Mouse (Mus musculus) hindbrain, embryonic 16.5 days (tissue): ENCODE results near the gene Stk26. TPM values are rescaled to one million over a fixed set of nuclear protein-coding genes. Genes with fewer than 3 reads are reported as not detected.

Source experiments
- ATAC-seq: fragments of 200-750 bp; cut with Nextera tagmentation; 2 replicates; pipeline ENCODE4 v1.8.0; 2017; ENCODE audit warnings: moderate TSS enrichment, moderate library complexity
- H3K27ac ChIP-seq: fragments of 300-500 bp; sonication (generic); 2 replicates; pipeline ENCODE4 v1.5.1; 2014; ENCODE audit warnings: low read depth, mild to moderate bottlenecking, control low read depth, low read length, moderate library complexity
- H3K27me3 ChIP-seq: fragments of 300-500 bp; sonication (generic); replicated peaks from 2 replicates; pipeline ENCODE4 v1.6.1; 2014; ENCODE audit warnings: low read length; ENCODE audit not compliant: control insufficient read depth, insufficient read depth
- H3K36me3 ChIP-seq: fragments of 300-500 bp; sonication (generic); 2 replicates; pipeline ENCODE4 v1.6.1; 2014; ENCODE audit warnings: mild to moderate bottlenecking, low read length, moderate library complexity, mixed read lengths; ENCODE audit not compliant: control insufficient read depth, insufficient read depth
- H3K4me1 ChIP-seq: fragments of 300-500 bp; sonication (generic); 2 replicates; pipeline ENCODE4 v1.6.1; 2014; ENCODE audit warnings: low read depth, low read length; ENCODE audit not compliant: control insufficient read depth, insufficient read depth
- H3K4me2 ChIP-seq: fragments of 300-500 bp; sonication (generic); 2 replicates; pipeline ENCODE4 v1.6.1; 2014; ENCODE audit warnings: mild to moderate bottlenecking, low read length, control low read depth, moderate library complexity
- H3K4me3 ChIP-seq: fragments of 300-500 bp; sonication (generic); 2 replicates; pipeline ENCODE4 v1.5.1; 2014; ENCODE audit warnings: mild to moderate bottlenecking, low read length, control low read depth, moderate library complexity
- H3K9ac ChIP-seq: fragments of 300-500 bp; sonication (generic); 2 replicates; pipeline ENCODE4 v1.6.1; 2014; ENCODE audit warnings: low read depth, mild to moderate bottlenecking, control low read depth, low read length, moderate library complexity
- H3K9me3 ChIP-seq: fragments of 300-500 bp; sonication (generic); 2 replicates; pipeline ENCODE4 v1.6.1; 2014; ENCODE audit warnings: mild to moderate bottlenecking, low read length, moderate library complexity; ENCODE audit not compliant: control insufficient read depth
- WGBS: fragments of 180-500 bp; shearing (Covaris S2); extraction: QIAGEN DNeasy Blood & Tissue Kit; methylation state at CpG from one replicate; pipeline ENCODE4 v1.1.7; 2014; 5-methylcytosine and 5-hydroxymethylcytosine counted together
- polyA plus RNA-seq: library from polyadenylated mRNA; unstranded; fragments of >200 nt; fragmentation: Nextera tagmentation; extraction: Ambion mirVana; gene quantifications from 2 replicates; pipeline ENCODE4 v1.2.1, GENCODE M21; 2015

Gene Stk26
- polyA plus RNA-seq, 1 experiment from 2014 or later: 0.50 TPM

DNA sequence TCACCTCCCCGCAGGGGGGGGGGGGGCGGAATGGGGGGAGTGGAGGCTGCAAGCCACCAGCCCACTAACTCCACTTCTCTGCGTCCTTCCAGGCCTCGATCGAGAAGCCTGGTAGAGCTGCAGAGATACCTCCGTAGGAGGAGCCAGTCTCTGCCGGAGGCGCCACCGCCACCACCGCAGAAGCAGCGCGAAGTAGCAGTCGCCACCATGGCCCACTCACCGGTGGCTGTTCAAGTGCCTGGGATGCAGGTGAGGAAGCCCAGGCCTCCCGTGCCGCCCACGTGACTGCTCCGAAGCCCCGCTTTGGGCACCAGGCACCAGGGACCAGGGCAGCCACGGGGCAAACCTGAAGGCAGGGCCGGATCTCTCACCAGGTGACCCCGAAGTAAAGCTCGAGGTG lies 740 bp downstream of the Stk26 start:
- H3K4me1 ChIP-seq: peaks cover 3% of the 10 kb centered on the region; the same call in 1 of the 2 replicates
- 18% methylated on average over 18 of the region's 23 CpGs for WGBS
- peak; percentile 79 for ATAC-seq
- H3K27me3 ChIP-seq: no peaks in the 10 kb centered on the region
- H3K4me2 ChIP-seq: peak overlapping the region; percentile 91
- peak overlapping the region; percentile 53 for H3K9ac ChIP-seq
- peak overlapping the region; percentile 51 for H3K4me3 ChIP-seq
- no peak overlapping the region for H3K27ac ChIP-seq
- no peaks in the 10 kb centered on the region for H3K9me3 ChIP-seq
- H3K36me3 ChIP-seq: no peaks in the 10 kb centered on the region

DNA sequence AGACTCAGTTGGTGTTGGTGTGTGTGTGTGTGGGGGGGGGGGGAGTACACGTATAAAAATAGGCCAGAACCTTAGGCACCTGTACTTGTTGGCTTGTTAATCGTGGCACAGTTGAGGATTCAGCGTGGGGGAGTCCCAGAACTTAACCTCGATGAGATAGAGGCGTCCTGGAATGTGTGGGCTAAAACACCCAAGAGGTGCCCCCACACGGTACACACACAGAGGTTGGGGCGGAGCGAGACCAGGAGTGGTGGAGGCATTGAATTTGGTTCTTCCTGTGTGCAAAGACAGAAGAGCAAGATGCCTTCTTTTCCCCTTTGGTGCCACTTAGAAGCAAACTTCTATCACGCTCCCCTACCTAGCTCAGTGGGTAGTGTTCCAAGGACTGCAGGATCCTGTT lies 1.2 kb downstream of the Stk26 start:
- no peak for ATAC-seq
- Histone ChIP-seq H3K27ac (no peak overlapping the region), H3K4me1 (peaks cover 3% of the 10 kb centered on the region; the same call in 1 of the 2 replicates), H3K9ac (no peak overlapping the region), H3K9me3 (no peaks in the 10 kb centered on the region), H3K27me3 (no peaks in the 10 kb centered on the region), H3K4me3 (peak overlapping the region; percentile 51), H3K36me3 (no peaks in the 10 kb centered on the region), H3K4me2 (peak overlapping the region; percentile 91)
- 58% methylated on average over 8 of the region's 9 CpGs for WGBS

DNA sequence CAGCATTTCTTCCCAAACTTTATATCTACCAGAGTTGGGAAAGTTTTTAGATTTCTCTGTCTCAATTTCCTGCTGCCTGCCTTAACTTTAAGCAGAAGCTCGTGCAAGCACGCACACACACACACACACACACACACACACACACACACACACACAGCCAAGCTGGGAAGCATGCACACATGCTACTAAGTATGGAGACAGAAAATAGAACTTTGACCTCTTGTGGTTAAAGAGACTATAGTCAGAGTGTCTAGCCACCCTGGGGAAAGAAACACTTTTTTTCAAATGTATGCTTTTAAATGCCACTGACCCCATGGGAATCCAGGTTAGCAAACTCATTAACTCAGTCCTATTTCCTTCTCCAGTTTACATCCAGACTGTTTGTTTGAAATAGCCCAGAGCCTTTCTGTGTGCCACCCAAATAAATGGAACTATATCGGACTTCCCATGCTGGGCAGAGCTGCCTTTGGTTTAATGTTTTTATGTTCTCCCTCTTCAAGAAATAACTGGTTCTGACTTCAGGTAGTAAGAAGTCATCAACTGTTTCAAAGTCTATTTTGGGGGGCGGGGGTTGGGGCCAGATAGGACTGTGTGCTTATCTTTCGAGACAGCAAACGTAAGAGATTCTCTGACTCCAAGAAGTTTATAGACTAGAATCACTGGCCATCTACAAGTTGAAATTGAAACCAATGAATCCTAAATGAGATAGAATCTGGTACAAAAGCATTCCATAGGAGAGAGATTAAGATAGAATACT lies 9.8 kb downstream of the Stk26 start:
- Histone ChIP-seq H3K27ac (no peak overlapping the region), H3K9ac (no peak overlapping the region), H3K4me1 (no peaks in the 10 kb centered on the region), H3K9me3 (no peaks in the 10 kb centered on the region), H3K4me2 (no peak overlapping the region), H3K4me3 (no peak overlapping the region), H3K27me3 (no peaks in the 10 kb centered on the region; the same call in 1 of the 2 replicates), H3K36me3 (no peaks in the 10 kb centered on the region)
- 83% methylated on average over 6 of the region's 6 CpGs for WGBS
- ATAC-seq: no peak

DNA sequence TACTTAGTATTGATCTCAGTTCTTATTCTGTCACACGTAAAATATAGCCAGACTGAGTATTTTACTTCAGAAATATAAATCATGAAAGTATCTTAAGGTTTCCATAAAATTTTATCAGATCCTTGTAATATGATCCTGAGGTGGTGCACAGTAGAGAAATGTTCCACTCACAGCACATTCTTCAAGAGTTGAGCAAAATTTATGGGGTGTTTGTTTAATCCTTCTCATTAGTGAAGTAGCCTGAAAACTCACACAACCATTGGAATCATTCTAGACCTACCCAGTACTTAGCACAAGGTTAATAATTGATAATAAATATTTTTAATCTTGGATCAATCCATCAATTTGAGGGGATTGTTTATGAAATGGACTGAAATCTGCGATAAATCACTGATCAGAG lies 22.9 kb downstream of the Stk26 start:
- no peak for ATAC-seq
- Histone ChIP-seq H3K36me3 (no peaks in the 10 kb centered on the region), H3K4me2 (no peak overlapping the region), H3K9me3 (no peaks in the 10 kb centered on the region), H3K9ac (no peak overlapping the region), H3K27me3 (no peaks in the 10 kb centered on the region), H3K4me3 (no peak overlapping the region), H3K27ac (no peak overlapping the region), H3K4me1 (no peaks in the 10 kb centered on the region)
- 74% methylated on average over 2 of the region's 2 CpGs for WGBS

DNA sequence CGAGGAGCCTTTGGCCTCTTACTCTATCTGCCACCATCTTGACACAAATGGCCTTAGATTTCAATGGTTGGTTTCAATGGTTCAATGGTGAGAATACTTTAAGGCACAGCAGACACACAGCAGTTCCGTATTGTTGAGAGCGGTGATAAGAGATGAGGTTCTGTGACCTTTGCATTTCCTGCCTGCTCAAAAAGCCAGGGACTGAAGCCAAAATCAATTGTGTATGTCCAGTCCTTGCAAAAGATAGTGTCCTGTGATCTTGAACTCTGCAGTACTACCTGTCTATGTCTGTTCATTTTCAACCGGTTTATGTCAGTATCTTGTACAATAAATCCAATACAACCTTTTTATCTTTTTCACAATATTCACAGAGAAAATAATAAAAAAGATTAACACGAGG lies 23.9 kb downstream of the Stk26 start:
- WGBS: 81% methylated on average over 5 of the region's 5 CpGs
- Histone ChIP-seq H3K9me3 (no peaks in the 10 kb centered on the region), H3K27ac (no peak overlapping the region), H3K9ac (no peak overlapping the region), H3K4me2 (no peak overlapping the region), H3K27me3 (no peaks in the 10 kb centered on the region), H3K36me3 (no peaks in the 10 kb centered on the region), H3K4me1 (no peaks in the 10 kb centered on the region), H3K4me3 (no peak overlapping the region)
- no peak for ATAC-seq

DNA sequence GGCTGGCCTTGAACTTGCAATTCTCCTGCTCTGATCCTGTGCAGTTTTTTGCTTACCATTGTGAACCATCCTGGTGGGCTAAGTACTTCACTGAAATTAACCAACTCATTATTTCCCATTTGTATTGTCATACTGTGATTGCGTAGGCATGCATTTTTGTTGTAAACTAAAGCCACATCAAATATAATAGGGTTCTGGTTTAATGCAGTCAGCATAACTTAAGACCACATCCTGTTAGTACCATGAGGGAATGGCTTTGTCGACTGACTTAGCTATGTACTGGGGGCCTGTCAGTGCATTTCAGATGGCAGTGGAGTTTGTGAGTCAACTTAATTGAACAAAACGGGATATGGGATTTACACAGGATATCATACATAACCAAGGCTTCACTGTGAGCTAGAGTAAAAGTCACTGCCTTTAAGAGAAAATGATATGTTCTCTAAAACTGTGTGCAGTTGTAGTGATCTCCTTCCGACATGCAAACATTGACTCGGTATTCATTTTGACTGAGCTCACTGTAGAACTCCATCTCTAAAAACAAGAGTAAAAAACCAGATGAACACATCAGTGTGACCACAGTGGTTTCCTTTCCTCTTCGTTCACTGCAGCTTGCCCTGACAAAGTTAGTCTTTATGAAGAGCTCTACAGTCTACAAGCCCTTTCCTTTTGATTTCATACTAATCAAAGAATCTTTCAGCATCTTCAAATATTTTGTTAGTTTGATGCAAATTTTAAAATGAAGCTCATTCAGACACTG lies 33.6 kb downstream of the Stk26 start:
- WGBS: 92% methylated on average over 6 of the region's 6 CpGs
- H3K4me3 ChIP-seq: no peak overlapping the region
- no peak for ATAC-seq
- H3K36me3 ChIP-seq: no peaks in the 10 kb centered on the region
- H3K9ac ChIP-seq: no peak overlapping the region
- H3K27ac ChIP-seq: no peak overlapping the region
- H3K4me2 ChIP-seq: no peak overlapping the region
- H3K9me3 ChIP-seq: no peaks in the 10 kb centered on the region
- H3K27me3 ChIP-seq: no peaks in the 10 kb centered on the region
- no peaks in the 10 kb centered on the region for H3K4me1 ChIP-seq

DNA sequence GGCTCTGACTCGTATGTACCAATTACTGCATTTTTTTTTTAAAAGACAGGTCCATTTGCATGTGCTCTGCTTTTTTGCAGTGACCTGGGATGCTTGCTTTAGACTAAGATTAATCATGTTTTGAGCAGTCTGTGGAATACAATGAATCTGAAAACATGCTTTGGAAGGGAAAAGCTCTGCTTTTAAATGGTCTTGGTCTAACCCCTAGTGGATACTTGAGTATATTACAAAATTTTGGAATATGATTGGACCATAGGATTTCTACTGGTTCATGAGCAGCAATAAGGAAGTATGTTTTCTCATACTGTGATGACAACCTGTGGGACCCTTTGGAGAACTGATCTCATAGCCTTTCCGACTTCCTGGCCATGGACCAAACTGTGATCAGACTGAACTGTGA lies 47.2 kb downstream of the Stk26 start:
- H3K36me3 ChIP-seq: no peaks in the 10 kb centered on the region
- 73% methylated on average over 2 of the region's 2 CpGs for WGBS
- no peaks in the 10 kb centered on the region for H3K9me3 ChIP-seq
- no peak overlapping the region for H3K27ac ChIP-seq
- H3K4me2 ChIP-seq: no peak overlapping the region
- H3K9ac ChIP-seq: no peak overlapping the region
- no peak for ATAC-seq
- H3K4me1 ChIP-seq: no peaks in the 10 kb centered on the region
- H3K27me3 ChIP-seq: no peaks in the 10 kb centered on the region
- H3K4me3 ChIP-seq: no peak overlapping the region

DNA sequence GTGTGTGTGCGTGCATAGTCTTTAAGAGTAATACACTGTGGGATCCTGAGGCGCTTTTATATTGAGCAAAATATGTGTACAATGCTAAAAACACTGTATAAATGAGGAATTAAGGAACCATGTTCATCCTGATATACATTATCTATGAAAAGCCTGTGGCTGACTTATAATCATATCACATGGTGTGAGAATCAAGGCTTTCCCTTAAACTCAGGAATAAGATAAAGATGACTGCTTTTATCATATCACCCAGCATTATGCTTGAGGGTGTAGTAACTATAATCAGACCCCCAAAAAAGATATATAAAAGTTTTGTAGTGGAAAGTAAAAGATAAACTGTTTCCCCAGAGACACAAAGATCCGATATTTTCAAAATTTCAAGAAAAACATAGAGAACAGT lies 62.6 kb downstream of the Stk26 start:
- WGBS: 73% methylated on average over 3 of the region's 3 CpGs
- no peak for ATAC-seq
- H3K4me1 ChIP-seq: no peaks in the 10 kb centered on the region
- H3K27me3 ChIP-seq: no peaks in the 10 kb centered on the region
- no peaks in the 10 kb centered on the region for H3K36me3 ChIP-seq
- no peaks in the 10 kb centered on the region for H3K9me3 ChIP-seq
- no peak overlapping the region for H3K4me3 ChIP-seq
- no peak overlapping the region for H3K4me2 ChIP-seq
- H3K27ac ChIP-seq: no peak overlapping the region
- H3K9ac ChIP-seq: no peak overlapping the region

DNA sequence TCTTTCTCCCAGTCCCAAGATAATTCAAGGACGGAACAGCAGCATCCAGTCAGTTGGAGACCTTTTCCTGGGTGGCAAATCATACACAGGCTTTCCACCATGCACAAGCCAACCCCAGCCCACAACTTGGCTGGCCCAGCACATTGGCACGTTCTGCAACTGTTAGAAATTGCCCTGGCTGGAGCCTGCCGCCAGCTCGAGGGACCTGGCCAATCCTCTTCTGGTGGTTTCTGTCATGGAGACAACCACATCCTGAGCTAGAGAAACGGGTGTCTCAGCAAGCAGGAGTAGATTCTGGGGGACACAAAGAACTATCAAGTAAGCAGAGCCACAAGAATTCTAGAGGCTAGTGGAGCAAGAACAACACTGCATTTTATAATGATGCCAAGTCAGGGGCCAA lies 69.1 kb downstream of the Stk26 start:
- Histone ChIP-seq H3K4me2 (no peak overlapping the region), H3K36me3 (no peaks in the 10 kb centered on the region), H3K9ac (no peak overlapping the region), H3K4me1 (no peaks in the 10 kb centered on the region), H3K27me3 (no peaks in the 10 kb centered on the region), H3K4me3 (no peak overlapping the region), H3K9me3 (no peaks in the 10 kb centered on the region), H3K27ac (no peak overlapping the region)
- ATAC-seq: no peak
- WGBS: 66% methylated on average over 5 of the region's 5 CpGs
